Mouse (Mus musculus) testis, adult 2 months (tissue): Measurements from ENCODE around the gene Tepp.

Source experiments
- CTCF ChIP-seq: fragments of 200-500 bp; IDR thresholded peaks from 2 replicates; pipeline ENCODE4 v1.5.1; 2012; ENCODE audit warnings: low read depth, mild to moderate bottlenecking, inconsistent platforms, low read length, moderate library complexity; ENCODE audit not compliant: control insufficient read depth, insufficient read depth, insufficient replicate concordance
- POLR2A ChIP-seq: fragments of 200-500 bp; IDR thresholded peaks from 2 replicates; pipeline ENCODE4 v1.6.1; 2012; ENCODE audit warnings: low read depth, mild to moderate bottlenecking, inconsistent platforms, low read length, moderate library complexity; ENCODE audit not compliant: control insufficient read depth

DNA sequence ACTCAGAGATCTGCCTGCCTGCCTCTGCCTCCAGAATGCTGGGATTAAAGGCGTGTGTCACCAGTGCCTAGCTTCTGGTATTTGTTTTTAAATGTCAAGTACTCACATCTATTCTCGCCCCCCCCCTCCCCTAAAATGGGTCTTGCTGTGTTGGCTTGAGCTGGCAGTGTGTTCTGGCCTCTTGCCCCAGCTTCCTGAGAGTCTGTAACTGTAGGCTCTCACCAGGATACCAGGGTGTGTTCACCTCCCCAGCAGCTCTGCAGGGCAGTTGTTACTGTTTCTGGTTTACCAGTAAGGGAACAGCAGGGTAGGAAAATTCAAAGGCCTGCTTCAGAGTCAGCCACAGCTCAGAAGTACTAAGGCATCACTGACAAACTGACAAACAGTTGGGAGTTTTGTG lies 37.5 kb upstream of the Tepp start:
- no peak for TF ChIP-seq CTCF
- TF ChIP-seq POLR2A: no peak
